Mouse (Mus musculus) testis, adult 2 months (tissue): ENCODE results near the gene 4930432M17Rik. TPM values are rescaled to one million over a fixed set of nuclear protein-coding genes. Genes with fewer than 3 reads are reported as not detected.

ENCODE experiments used
- H3K27ac ChIP-seq: fragments of 200-500 bp; 2 replicates; pipeline ENCODE4 v1.5.1; 2012; ENCODE audit warnings: low read depth, low read length; ENCODE audit not compliant: control insufficient read depth, insufficient read depth
- H3K27me3 ChIP-seq: fragments of 200-500 bp; 2 replicates; pipeline ENCODE4 v1.6.1; 2012; ENCODE audit warnings: mild to moderate bottlenecking, low read length, moderate library complexity; ENCODE audit not compliant: control insufficient read depth, insufficient read depth
- H3K36me3 ChIP-seq: fragments of 200-500 bp; 2 replicates; pipeline ENCODE4 v1.6.1; 2012; ENCODE audit warnings: mild to moderate bottlenecking, low read length; ENCODE audit not compliant: control insufficient read depth, insufficient read depth
- H3K4me1 ChIP-seq: fragments of 200-500 bp; 2 replicates; pipeline ENCODE4 v1.6.1; 2012; ENCODE audit warnings: low read length; ENCODE audit not compliant: control insufficient read depth, insufficient read depth
- H3K4me3 ChIP-seq: fragments of 200-500 bp; 2 replicates; pipeline ENCODE4 v1.5.1; 2012; ENCODE audit warnings: low read depth, mild to moderate bottlenecking, low read length, moderate library complexity, mixed read lengths; ENCODE audit not compliant: control insufficient read depth
- CTCF ChIP-seq: fragments of 200-500 bp; IDR thresholded peaks from 2 replicates; pipeline ENCODE4 v1.5.1; 2012; ENCODE audit warnings: low read depth, mild to moderate bottlenecking, inconsistent platforms, low read length, moderate library complexity; ENCODE audit not compliant: control insufficient read depth, insufficient read depth, insufficient replicate concordance
- POLR2A ChIP-seq: fragments of 200-500 bp; IDR thresholded peaks from 2 replicates; pipeline ENCODE4 v1.6.1; 2012; ENCODE audit warnings: low read depth, mild to moderate bottlenecking, inconsistent platforms, low read length, moderate library complexity; ENCODE audit not compliant: control insufficient read depth
- polyA plus RNA-seq: library from polyadenylated mRNA; depleted of rRNA; stranded (reverse); fragments of >200 nt; gene quantifications from 2 replicates; pipeline ENCODE4 v1.2.3, GENCODE M21; 2012; rRNA removed

The 4930432M17Rik gene
- polyA plus RNA-seq, 1 experiment, result not detected

DNA sequence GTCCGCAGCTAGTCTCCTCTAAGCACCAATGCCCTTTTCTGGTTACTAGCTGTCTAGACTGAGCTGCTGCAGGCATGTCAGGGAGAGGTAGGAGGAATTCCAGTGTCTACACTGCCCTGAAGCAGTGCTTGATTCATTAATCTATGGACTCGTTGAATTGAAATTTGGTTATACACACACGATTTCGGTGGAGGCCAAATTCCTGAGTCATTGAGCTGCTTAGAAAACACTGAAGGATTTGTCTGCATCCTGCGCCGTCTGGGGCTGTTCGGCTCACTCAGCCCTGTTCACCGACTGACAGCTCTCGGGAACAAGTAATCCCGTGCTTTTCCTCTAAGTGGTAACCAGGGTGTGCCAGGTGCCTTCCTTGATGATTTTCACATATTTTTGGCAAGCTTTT lies 55.1 kb downstream of the 4930432M17Rik start:
- TF ChIP-seq POLR2A, result no peak
- no peak for TF ChIP-seq CTCF
- H3K27me3 ChIP-seq, result no peaks in the 10 kb centered on the region

DNA sequence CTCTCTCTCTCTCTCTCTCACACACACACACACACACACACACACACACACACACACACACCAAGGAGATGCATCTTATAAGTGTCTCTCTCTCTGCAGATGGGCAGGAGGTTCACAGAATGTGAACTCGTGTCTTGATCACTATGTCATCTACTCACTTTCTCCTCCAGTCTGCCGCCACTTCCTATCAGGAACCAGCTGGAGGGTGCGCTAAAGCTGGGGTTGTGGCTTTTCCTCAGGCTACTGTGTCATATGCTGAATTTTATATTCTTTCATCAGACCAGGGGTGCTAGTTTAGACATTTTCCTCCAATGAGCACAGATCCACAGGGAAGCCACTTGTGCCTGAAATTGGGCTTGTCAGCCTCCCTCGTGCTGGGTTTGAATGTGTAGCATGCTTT lies 59.1 kb downstream of the 4930432M17Rik start:
- no peak overlapping the region for H3K4me3 ChIP-seq
- H3K27ac ChIP-seq, result no peak overlapping the region
- TF ChIP-seq CTCF (no peak), POLR2A (no peak)
- H3K27me3 ChIP-seq, result no peaks in the 10 kb centered on the region
- no peaks in the 10 kb centered on the region for H3K36me3 ChIP-seq
- H3K4me1 ChIP-seq, result peaks cover 3% of the 10 kb centered on the region; the same call in 1 of the 2 replicates

More for the DNA sequence above, 55.1 kb downstream of the 4930432M17Rik start:
- Histone ChIP-seq H3K36me3 (no peaks in the 10 kb centered on the region), H3K4me1 (peaks cover 19% of the 10 kb centered on the region), H3K27ac (no peak overlapping the region), H3K4me3 (no peak overlapping the region)

Other genes with a start within 250 kb of the 4930432M17Rik start
- 7.8 and 9.5 TPM in 2 replicates for gene Cnn3, start 244.3 kb upstream of the 4930432M17Rik start, polyA plus RNA-seq
- 1.4 and 1.5 TPM in 2 replicates for gene Slc44a3, start 138.4 kb upstream of the 4930432M17Rik start, polyA plus RNA-seq
- gene F3, start 52.8 kb downstream of the 4930432M17Rik start, polyA plus RNA-seq, result 3.5 and 4.2 TPM in 2 replicates
- gene Abcd3, start 144.5 kb downstream of the 4930432M17Rik start, polyA plus RNA-seq, result 2.9 and 4.2 TPM in 2 replicates